10 mouse cellular contexts compared by ENCODE assay signal in the genomic region with DNA sequence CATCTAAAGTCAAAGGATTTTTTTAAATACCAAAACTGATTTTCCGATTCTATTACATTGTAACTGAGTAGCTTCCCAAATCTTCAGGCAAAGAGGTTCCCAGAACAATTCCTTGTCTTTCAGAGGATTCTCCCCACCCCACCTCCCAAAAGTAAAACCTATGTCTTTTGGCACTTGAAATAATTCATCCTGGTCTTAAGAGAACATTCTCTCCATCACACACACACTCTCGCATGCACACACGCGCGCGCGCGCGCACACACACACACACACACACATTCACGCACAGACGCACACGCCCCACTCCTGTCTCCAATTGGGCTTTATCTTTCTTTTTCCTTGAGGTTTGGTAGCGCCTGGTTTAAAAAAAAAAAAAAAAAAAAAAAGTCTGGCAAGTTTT. TPM values are rescaled to one million over a fixed set of nuclear protein-coding genes. Genes with fewer than 3 reads are reported as not detected.
DNase-seq lines count a peak whose midpoint lies in the region; ATAC-seq lines count a peak whose summit lies in the region.
"Had no signal": no experiment of that assay in that cellular context is flagged by ENCODE, and none has a peak within 500 bp of the region (broad histone marks: within the 10 kb centered on the region; RNA-seq: fewer than 3 reads in every experiment).

No protein-coding gene starts in this region.

- no peak overlapping the region for H3K9ac ChIP-seq in kidney, embryonic 15.5 days
- H3K9ac ChIP-seq in embryonic facial prominence, embryonic 15.5 days = peak overlapping the region; percentile 33
- peak overlapping the region; percentile 71 for H3K9ac ChIP-seq in intestine, embryonic 16.5 days (ENCODE audit: low read depth, low read length)
- no peak overlapping the region for H3K9ac ChIP-seq in neural tube, embryonic 13.5 days

- H3K36me3 ChIP-seq in kidney, embryonic 15.5 days = no peaks in the 10 kb centered on the region
- no peaks in the 10 kb centered on the region for H3K36me3 ChIP-seq in embryonic facial prominence, embryonic 15.5 days
- no peaks in the 10 kb centered on the region for H3K36me3 ChIP-seq in intestine, embryonic 16.5 days (ENCODE audit: control insufficient read depth, insufficient read depth, low read length)
- no peaks in the 10 kb centered on the region for H3K36me3 ChIP-seq in neural tube, embryonic 13.5 days

- peaks cover 71% of the 10 kb centered on the region for H3K27me3 ChIP-seq in kidney, embryonic 15.5 days
- H3K27me3 ChIP-seq in embryonic facial prominence, embryonic 15.5 days = peaks cover 42% of the 10 kb centered on the region
- H3K27me3 ChIP-seq in intestine, embryonic 16.5 days (replicated peaks; ENCODE audit: control insufficient read depth, insufficient read depth, low read length) = peaks cover 25% of the 10 kb centered on the region
- peaks cover 78% of the 10 kb centered on the region for H3K27me3 ChIP-seq in neural tube, embryonic 13.5 days

- H3K27ac ChIP-seq in kidney, embryonic 15.5 days = no peak overlapping the region
- peak overlapping the region; percentile 86 for H3K27ac ChIP-seq in embryonic facial prominence, embryonic 15.5 days (replicated peaks)
- H3K27ac ChIP-seq in intestine, embryonic 16.5 days (ENCODE audit: low read length) = peak overlapping the region; percentile 77
- no peak overlapping the region for H3K27ac ChIP-seq in neural tube, embryonic 13.5 days (replicated peaks)

- ATAC-seq in kidney, embryonic 15.5 days (replicated peaks; ENCODE audit: low FRiP score) = no peak
- ATAC-seq in embryonic facial prominence, embryonic 15.5 days (ENCODE audit: insufficient number of reproducible peaks, low FRiP score, low TSS enrichment, low read depth) = no peak
- ATAC-seq in intestine, embryonic 16.5 days = no peak
- no peak for ATAC-seq in neural tube, embryonic 13.5 days (ENCODE audit: low read depth)
- ATAC-seq in inflammation-experienced regulatory T-cells, adult 6 months = no peak

- WGBS in kidney, embryonic 15.5 days = 3% methylated on average over 13 of the region's 13 CpGs
- WGBS in embryonic facial prominence, embryonic 15.5 days = 3% methylated on average over 13 of the region's 13 CpGs
- 3% methylated on average over 13 of the region's 13 CpGs for WGBS in intestine, embryonic 16.5 days
- WGBS in neural tube, embryonic 13.5 days = 4% methylated on average over 13 of the region's 13 CpGs

- DNase-seq in kidney, postnatal 36 days = no peak
- DNase-seq in gastrocnemius, postnatal 10 days = no peak
- DNase-seq in urinary bladder, postnatal 10 days (ENCODE audit: low spot score) = no peak

- H3K9me3 ChIP-seq in kidney, embryonic 15.5 days (replicated peaks) = no peaks in the 10 kb centered on the region
- no peaks in the 10 kb centered on the region for H3K9me3 ChIP-seq in embryonic facial prominence, embryonic 15.5 days (replicated peaks)
- no peaks in the 10 kb centered on the region for H3K9me3 ChIP-seq in intestine, embryonic 16.5 days (ENCODE audit: control insufficient read depth, low read length)
- H3K9me3 ChIP-seq in neural tube, embryonic 13.5 days = no peaks in the 10 kb centered on the region

- H3K4me2 ChIP-seq in kidney, embryonic 15.5 days = peak overlapping the region; percentile 52
- peak overlapping the region; percentile 55 for H3K4me2 ChIP-seq in embryonic facial prominence, embryonic 15.5 days (replicated peaks)
- peak overlapping the region; percentile 56 for H3K4me2 ChIP-seq in intestine, embryonic 16.5 days (ENCODE audit: low read depth, low read length)
- peak overlapping the region; percentile 45 for H3K4me2 ChIP-seq in neural tube, embryonic 13.5 days

- H3K4me3 ChIP-seq in kidney, embryonic 15.5 days (replicated peaks) = peak overlapping the region; percentile 42
- H3K4me3 ChIP-seq in embryonic facial prominence, embryonic 15.5 days (replicated peaks) = peak overlapping the region; percentile 46
- H3K4me3 ChIP-seq in intestine, embryonic 16.5 days (ENCODE audit: low read length) = peak overlapping the region; percentile 52
- H3K4me3 ChIP-seq in neural tube, embryonic 13.5 days = peak overlapping the region; percentile 25

- H3K4me1 ChIP-seq in kidney, embryonic 15.5 days = peaks cover 25% of the 10 kb centered on the region
- H3K4me1 ChIP-seq in embryonic facial prominence, embryonic 15.5 days = peaks cover 12% of the 10 kb centered on the region
- peaks cover 4% of the 10 kb centered on the region; the same call in 1 of the 2 replicates for H3K4me1 ChIP-seq in intestine, embryonic 16.5 days (ENCODE audit: control insufficient read depth, insufficient read depth, low read length)
- peaks cover 37% of the 10 kb centered on the region for H3K4me1 ChIP-seq in neural tube, embryonic 13.5 days (replicated peaks)

RNA-seq across cellular contexts. Expression of a gene that starts 2.7 kb away (rescaled TPM):
- 0.49 and 1.8 TPM in 2 replicates for polyA plus RNA-seq in kidney, embryonic 15.5 days (2015; fragmentation: Nextera tagmentation; extraction: Ambion mirVana)
- 16.1 and 19.1 TPM in 2 replicates for polyA plus RNA-seq in embryonic facial prominence, embryonic 15.5 days (2015; fragmentation: Nextera tagmentation; extraction: Ambion mirVana)
- polyA plus RNA-seq in intestine, embryonic 16.5 days (2015; fragmentation: Nextera tagmentation; extraction: Ambion mirVana) = 14.1 and 14.2 TPM in 2 replicates
- polyA plus RNA-seq in neural tube, embryonic 13.5 days (2015; fragmentation: Nextera tagmentation; extraction: Ambion mirVana) = 0.08 and 0.43 TPM in 2 replicates
- not detected for polyA plus RNA-seq in inflammation-experienced regulatory T-cells, adult 6 months (2017; shearing (Covaris generic))
- under 1 TPM; 0.09 to 0.16 TPM for total RNA-seq in gastrocnemius, postnatal 10 days (2021)
- total RNA-seq: gastrocnemius, adult 18-20 months; MEL had no signal

RNA-seq across cellular contexts. Expression of a gene that starts 54.8 kb away (rescaled TPM):
- polyA plus RNA-seq in kidney, embryonic 15.5 days (2015; fragmentation: Nextera tagmentation; extraction: Ambion mirVana) = 0.19 TPM in 2 replicates
- polyA plus RNA-seq in embryonic facial prominence, embryonic 15.5 days (2015; fragmentation: Nextera tagmentation; extraction: Ambion mirVana) = 3.1 and 3.5 TPM in 2 replicates
- polyA plus RNA-seq in intestine, embryonic 16.5 days (2015; fragmentation: Nextera tagmentation; extraction: Ambion mirVana) = 1.3 and 1.4 TPM in 2 replicates
- polyA plus RNA-seq in neural tube, embryonic 13.5 days (2015; fragmentation: Nextera tagmentation; extraction: Ambion mirVana) = 1.3 TPM in 2 replicates
- polyA plus RNA-seq in inflammation-experienced regulatory T-cells, adult 6 months (2017; shearing (Covaris generic)) = not detected
- under 1 TPM; 0.28 to 0.29 TPM for total RNA-seq in gastrocnemius, postnatal 10 days (2021)
- total RNA-seq: MEL had no signal

Comparison
In these comparisons a context has a peak if more than half of its experiments do, and no peak if none do; other contexts are left out.
1. H3K27ac ChIP-seq: peak in embryonic facial prominence, embryonic 15.5 days (single experiment) and intestine, embryonic 16.5 days (single experiment); none in kidney, embryonic 15.5 days (single experiment) and neural tube, embryonic 13.5 days (single experiment).
2. H3K9ac ChIP-seq: peak in embryonic facial prominence, embryonic 15.5 days (single experiment) and intestine, embryonic 16.5 days (single experiment); none in kidney, embryonic 15.5 days (single experiment) and neural tube, embryonic 13.5 days (single experiment).
3. Peak in every context shown above with its lines, with median percentiles within 50 percentile points of each other: H3K4me2 ChIP-seq and H3K4me3 ChIP-seq.